Mouse (Mus musculus) midbrain, embryonic 13.5 days (tissue): ENCODE results near the gene Oat. TPM values are rescaled to one million over a fixed set of nuclear protein-coding genes. Genes with fewer than 3 reads are reported as not detected.

ENCODE experiments used
- ATAC-seq: fragments of 200-750 bp; cut with Nextera tagmentation; 2 replicates; pipeline ENCODE4 v1.8.0; 2017; ENCODE audit warnings: mild to moderate bottlenecking, moderate TSS enrichment, moderate library complexity
- H3K27ac ChIP-seq: fragments of 300-500 bp; sonication (generic); 2 replicates; pipeline ENCODE4 v1.5.1; 2015; ENCODE audit warnings: inconsistent platforms, mild to moderate bottlenecking, moderate library complexity
- H3K27me3 ChIP-seq: fragments of 300-500 bp; sonication (generic); 2 replicates; pipeline ENCODE4 v1.6.1; 2015; ENCODE audit warnings: mild to moderate bottlenecking, inconsistent platforms
- H3K36me3 ChIP-seq: fragments of 300-500 bp; sonication (generic); 2 replicates; pipeline ENCODE4 v1.6.1; 2015; ENCODE audit warnings: mild to moderate bottlenecking, inconsistent platforms
- H3K4me1 ChIP-seq: fragments of 300-500 bp; sonication (generic); replicated peaks from 2 replicates; pipeline ENCODE4 v1.6.1; 2015; ENCODE audit warnings: inconsistent platforms
- H3K4me2 ChIP-seq: fragments of 300-500 bp; sonication (generic); replicated peaks from 2 replicates; pipeline ENCODE4 v1.6.1; 2015; ENCODE audit warnings: moderate library complexity, mild to moderate bottlenecking, inconsistent platforms
- H3K4me3 ChIP-seq: fragments of 300-500 bp; sonication (generic); replicated peaks from 2 replicates; pipeline ENCODE4 v1.5.1; 2015; ENCODE audit warnings: mild to moderate bottlenecking, inconsistent platforms
- H3K9ac ChIP-seq: fragments of 300-500 bp; sonication (generic); replicated peaks from 2 replicates; pipeline ENCODE4 v1.6.1; 2015; ENCODE audit warnings: mild to moderate bottlenecking, inconsistent platforms
- H3K9me3 ChIP-seq: fragments of 300-500 bp; sonication (generic); 2 replicates; pipeline ENCODE4 v1.6.1; 2016; ENCODE audit warnings: mild to moderate bottlenecking, inconsistent platforms
- WGBS: fragments of 180-500 bp; shearing (Covaris S2); methylation state at CpG from one replicate; pipeline ENCODE4 v1.1.7; 2015; 5-methylcytosine and 5-hydroxymethylcytosine counted together
- polyA plus RNA-seq: library from polyadenylated mRNA; unstranded; fragments of >200 nt; fragmentation: Nextera tagmentation; extraction: Ambion mirVana; gene quantifications from 2 replicates; pipeline ENCODE4 v1.2.1, GENCODE M21; 2015

Oat gene
- polyA plus RNA-seq, 1 experiment from 2014 or later, result 73.0 TPM

DNA sequence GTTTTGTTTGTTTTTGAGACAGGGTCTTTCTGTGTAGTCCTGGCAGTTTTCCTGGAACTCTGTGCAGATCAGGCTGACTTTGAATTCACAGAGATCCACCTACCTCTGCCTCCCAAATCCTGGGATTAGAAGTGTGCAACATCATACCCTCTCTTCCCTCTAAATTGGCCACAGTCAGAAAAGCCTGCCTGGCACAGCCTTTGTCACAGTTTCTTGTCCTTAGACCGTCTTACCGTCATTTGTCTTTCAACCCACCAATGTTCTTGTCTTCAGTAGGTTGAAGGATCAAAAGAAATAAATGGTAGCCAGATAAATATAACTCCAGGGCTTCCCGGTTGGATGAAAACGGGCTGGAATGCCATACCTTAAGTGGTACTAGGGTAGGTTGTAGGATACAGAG, 28.5 kb upstream of the Oat start:
- H3K4me3 ChIP-seq, result no peak overlapping the region
- H3K27me3 ChIP-seq, result peaks cover 80% of the 10 kb centered on the region
- no peaks in the 10 kb centered on the region for H3K9me3 ChIP-seq
- H3K4me1 ChIP-seq, result peaks cover 23% of the 10 kb centered on the region
- no peaks in the 10 kb centered on the region for H3K36me3 ChIP-seq
- H3K9ac ChIP-seq, result no peak overlapping the region
- WGBS, result 88% methylated on average over 4 of the region's 4 CpGs
- no peak overlapping the region for H3K4me2 ChIP-seq
- H3K27ac ChIP-seq, result no peak overlapping the region
- no peak for ATAC-seq

DNA sequence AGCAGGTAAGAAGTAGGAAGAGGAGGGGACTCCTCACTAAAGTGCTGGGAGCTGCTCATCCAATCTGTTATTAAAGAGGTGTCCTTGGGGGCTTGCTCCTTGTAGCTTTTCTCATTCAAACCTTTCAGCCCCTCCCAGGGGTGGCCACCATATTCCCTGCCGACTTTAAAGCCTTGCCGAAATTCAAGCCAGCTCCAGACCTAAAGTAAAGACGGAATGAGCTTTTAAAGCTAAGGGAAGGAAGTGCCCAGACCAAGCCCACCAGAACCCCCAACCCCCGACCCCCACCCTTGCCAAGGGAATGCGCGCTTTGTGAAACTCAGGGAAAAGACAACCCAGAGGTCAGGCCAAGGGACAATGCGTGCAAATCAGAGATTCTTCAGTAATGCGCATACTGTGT, 24.7 kb upstream of the Oat start:
- H3K4me1 ChIP-seq, result peaks cover 49% of the 10 kb centered on the region
- ATAC-seq, result no peak
- WGBS, result 5% methylated on average over 8 of the region's 8 CpGs
- peaks cover 95% of the 10 kb centered on the region for H3K27me3 ChIP-seq
- H3K36me3 ChIP-seq, result no peaks in the 10 kb centered on the region
- no peak overlapping the region for H3K4me2 ChIP-seq
- H3K27ac ChIP-seq, result no peak overlapping the region
- H3K9ac ChIP-seq, result no peak overlapping the region
- H3K9me3 ChIP-seq, result no peaks in the 10 kb centered on the region
- H3K4me3 ChIP-seq, result no peak overlapping the region

DNA sequence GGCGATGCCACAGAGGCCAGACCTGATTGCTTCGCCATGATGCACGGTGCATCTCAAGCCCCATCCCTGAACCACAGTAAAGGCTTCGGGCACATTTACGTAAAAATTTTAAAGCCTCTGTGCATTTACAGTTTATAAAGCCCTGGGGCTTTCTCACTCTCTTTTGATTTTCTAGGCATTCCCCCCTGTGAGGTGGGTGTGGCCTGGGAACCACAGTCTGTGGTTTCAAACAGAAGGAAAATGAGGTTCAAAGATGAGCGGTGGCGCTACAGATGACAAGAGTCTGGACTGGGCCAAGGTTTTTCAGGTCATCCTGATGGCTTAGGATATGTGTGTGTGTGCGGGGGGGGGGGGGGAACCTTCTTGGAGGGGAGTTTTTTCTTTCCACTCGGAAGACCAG, 23.8 kb upstream of the Oat start:
- H3K9ac ChIP-seq, result no peak overlapping the region
- no peak overlapping the region for H3K27ac ChIP-seq
- H3K4me2 ChIP-seq, result peak overlapping the region; percentile 65
- no peaks in the 10 kb centered on the region for H3K9me3 ChIP-seq
- H3K27me3 ChIP-seq, result peaks cover 98% of the 10 kb centered on the region
- peaks cover 49% of the 10 kb centered on the region for H3K4me1 ChIP-seq
- no peak for ATAC-seq
- no peaks in the 10 kb centered on the region for H3K36me3 ChIP-seq
- WGBS, result under 1% methylated on average over 9 of the region's 9 CpGs
- H3K4me3 ChIP-seq, result peak overlapping the region; percentile 36

DNA sequence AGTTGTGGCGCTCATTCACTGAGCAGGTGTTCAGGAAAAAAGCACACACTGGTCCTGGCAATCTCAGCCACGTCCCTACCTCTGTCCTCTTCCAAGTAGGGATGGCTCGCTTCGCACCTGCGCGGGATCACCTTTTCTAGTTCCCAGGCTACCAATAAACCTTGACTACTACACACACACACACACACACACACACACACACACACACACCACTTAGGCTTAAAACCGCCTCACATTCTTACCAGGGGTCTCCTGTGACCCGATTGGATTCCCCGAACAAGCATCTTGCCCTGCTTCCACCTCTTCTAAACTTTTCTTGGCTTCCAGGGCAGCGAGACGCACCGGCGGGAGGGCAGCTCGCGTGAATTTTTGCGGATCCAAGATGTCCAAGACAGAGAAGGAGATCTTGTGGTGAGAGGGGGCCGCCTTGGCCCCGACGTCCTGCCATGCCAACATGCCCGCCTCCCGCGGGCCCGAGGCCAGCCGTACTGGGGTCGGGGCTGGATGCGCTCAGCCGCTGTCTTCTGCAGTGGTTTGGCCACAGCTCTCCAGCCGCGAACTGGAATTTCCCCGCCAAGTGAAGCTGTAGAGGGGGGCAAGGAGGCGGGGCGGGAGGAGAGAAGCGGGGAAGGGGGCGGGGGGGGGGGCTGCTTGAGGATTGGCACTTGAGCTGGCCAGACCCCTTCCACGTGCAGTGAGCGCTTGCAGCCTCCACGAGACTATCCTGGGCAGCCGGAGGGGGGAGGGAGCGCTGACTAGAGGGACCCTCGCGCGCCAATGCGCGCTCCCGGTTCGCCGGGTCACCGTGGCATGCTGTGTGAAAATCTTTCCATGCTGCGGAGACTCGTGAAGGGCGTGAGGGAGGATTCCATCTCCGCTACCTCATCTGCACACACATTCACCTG, 23.1 kb upstream of the Oat start, which contains the start of gene Nkx1-2:
Gene Nkx1-2 (minus strand): TSS at position 567 of the 905 bp plus-strand sequence.
- H3K9ac ChIP-seq, result no peak within 1 kb of the TSS; the same call in 1 of the 2 replicates

DNA sequence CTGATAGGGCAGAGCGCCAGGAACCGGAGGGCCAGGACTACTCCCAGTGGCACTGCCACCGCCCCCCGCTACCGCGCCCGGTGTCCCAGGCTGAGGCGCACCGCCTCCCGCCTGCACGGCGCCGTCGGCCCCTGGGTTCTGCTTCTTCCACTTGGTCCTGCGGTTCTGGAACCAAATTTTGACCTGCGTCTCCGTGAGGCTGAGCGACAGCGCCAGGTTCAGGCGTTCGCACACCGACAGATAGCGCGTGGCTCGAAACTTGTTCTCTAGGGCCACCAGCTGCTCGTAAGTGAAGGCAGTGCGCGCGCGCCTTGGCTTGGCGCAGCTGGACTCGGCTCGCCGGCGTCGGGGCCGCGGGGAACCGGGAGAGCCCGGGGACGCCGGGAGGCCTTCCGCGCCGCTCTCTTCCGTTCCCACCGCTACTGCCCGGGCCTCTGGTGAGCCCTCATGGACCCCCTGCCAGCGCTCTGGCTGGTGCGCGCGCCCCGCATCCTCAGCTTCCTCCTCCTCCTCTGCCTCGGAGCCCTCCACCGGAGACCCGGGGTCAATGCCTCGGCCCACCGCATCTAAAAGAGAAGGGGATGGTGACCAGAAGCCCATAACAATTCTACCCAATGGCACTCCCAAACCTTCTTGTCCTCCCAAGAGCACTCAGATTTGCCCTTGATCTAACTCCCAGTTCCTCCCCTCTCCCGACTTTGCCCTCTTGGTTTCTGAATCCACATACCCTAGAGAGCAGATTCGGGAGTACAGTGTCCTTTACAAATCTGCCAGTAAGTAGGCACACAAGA, 21.2 kb upstream of the Oat start:
- Histone ChIP-seq H3K4me2 (peak overlapping the region; percentile 76), H3K27me3 (peaks cover 86% of the 10 kb centered on the region), H3K4me3 (peak overlapping the region; percentile 45), H3K9me3 (no peaks in the 10 kb centered on the region), H3K4me1 (peaks cover 45% of the 10 kb centered on the region), H3K9ac (peak overlapping the region; percentile 12), H3K27ac (no peak overlapping the region), H3K36me3 (no peaks in the 10 kb centered on the region)
- under 1% methylated on average over 59 of the region's 60 CpGs for WGBS
- ATAC-seq, result peak; percentile 43; the same call in 1 of the 2 replicates

More for the DNA sequence above, 23.1 kb upstream of the Oat start, which contains the start of gene Nkx1-2:
- H3K27ac ChIP-seq, result no peak within 1 kb of the TSS
- H3K4me1 ChIP-seq, result peaks cover 49% of the 10 kb centered on the region
- no peaks in the 10 kb centered on the region for H3K9me3 ChIP-seq
- peak within 1 kb of the TSS; percentile 45 for H3K4me3 ChIP-seq
- no peak for ATAC-seq
- H3K27me3 ChIP-seq, result peaks cover 94% of the 10 kb centered on the region
- under 1% methylated on average over 47 of the region's 52 CpGs for WGBS
- H3K4me2 ChIP-seq, result peak within 1 kb of the TSS; percentile 65
- no peaks in the 10 kb centered on the region for H3K36me3 ChIP-seq

DNA sequence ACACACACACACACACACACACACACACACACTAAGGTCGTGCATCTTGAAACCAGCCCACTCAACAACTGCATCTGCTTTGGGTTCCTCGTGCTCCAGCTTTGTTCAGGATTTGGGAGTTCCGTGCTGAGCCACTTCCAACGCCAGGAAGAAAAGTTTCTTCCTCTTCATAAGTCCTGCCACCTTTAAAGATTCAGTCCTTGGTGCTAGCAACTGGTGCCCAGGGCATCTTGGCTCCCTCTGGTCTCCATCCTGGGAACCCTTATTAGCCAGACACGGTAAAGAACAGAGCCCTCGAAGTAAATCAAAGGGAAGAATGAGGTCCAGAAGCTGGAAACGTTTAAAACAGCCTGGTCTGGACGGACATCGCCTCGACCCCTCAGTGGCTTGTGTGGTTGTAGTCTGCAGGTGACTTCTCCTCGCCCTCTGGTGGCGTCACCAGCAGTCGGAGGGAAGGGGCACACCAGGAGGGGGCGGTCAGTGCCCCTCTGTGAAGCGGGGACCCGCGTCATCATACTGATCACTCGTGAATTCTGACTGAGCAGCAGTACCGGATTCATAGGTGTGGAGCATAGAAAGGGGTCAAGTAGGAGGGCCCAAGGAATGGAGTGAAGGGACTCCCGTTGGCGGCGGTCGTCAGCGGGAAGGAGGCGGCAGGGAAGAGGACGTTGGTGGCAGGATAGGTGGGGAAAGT, 20.5 kb upstream of the Oat start:
- peak overlapping the region; percentile 45 for H3K4me3 ChIP-seq
- WGBS, result 6% methylated on average over 26 of the region's 26 CpGs
- peak overlapping the region; percentile 76 for H3K4me2 ChIP-seq
- no peak overlapping the region for H3K27ac ChIP-seq
- peaks cover 78% of the 10 kb centered on the region for H3K27me3 ChIP-seq
- H3K4me1 ChIP-seq, result peaks cover 39% of the 10 kb centered on the region
- H3K9ac ChIP-seq, result peak overlapping the region; percentile 12
- H3K9me3 ChIP-seq, result no peaks in the 10 kb centered on the region
- H3K36me3 ChIP-seq, result no peaks in the 10 kb centered on the region
- peak; percentile 30; the same call in 1 of the 2 replicates for ATAC-seq

DNA sequence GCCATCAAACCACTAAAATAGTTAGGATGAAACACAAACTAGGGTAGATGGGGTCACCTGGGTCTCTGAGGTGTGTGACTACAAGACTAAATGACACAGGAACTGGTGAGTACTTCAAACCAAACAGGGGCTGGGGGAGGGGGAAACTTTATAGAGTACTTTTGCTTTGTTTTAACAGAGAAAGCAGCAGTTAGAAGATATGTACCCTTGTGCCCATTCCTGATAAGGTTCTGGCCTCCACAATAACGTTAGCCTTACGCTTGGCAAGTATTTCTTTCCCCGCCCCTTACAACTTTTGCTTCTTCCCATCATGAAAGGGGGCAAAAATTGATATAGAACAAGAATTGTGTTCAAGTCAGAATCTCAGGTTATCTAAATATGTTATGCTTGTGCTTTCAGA, 19.6 kb upstream of the Oat start:
- Histone ChIP-seq H3K4me3 (no peak overlapping the region), H3K4me1 (peaks cover 36% of the 10 kb centered on the region), H3K9ac (no peak overlapping the region), H3K36me3 (no peaks in the 10 kb centered on the region), H3K9me3 (no peaks in the 10 kb centered on the region), H3K27ac (no peak overlapping the region), H3K4me2 (no peak overlapping the region), H3K27me3 (peaks cover 69% of the 10 kb centered on the region)
- no peak for ATAC-seq
- WGBS, result 79% methylated on average over 3 of the region's 3 CpGs

DNA sequence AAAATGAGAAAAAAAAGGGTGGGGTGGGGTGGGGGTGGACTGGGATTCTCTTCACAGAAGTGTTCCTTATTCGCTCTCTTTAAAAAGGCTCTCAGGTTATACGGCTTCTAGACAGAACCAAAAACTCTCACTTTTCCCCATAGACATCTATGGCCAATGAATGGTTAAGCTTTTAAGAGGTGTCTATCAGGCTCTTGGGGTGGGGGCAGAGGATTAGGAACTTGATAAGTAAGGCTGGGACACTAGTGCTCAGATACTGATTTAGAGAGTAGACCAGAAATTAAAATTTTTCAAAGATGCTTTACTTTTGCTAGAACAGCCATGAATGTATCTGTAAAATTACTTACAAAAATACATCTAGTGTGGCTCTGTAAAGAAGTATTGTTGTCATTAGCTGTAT, 18.1 kb upstream of the Oat start:
- 95% methylated on average over 2 of the region's 2 CpGs for WGBS
- Histone ChIP-seq H3K4me3 (no peak overlapping the region), H3K36me3 (no peaks in the 10 kb centered on the region), H3K4me1 (peaks cover 21% of the 10 kb centered on the region), H3K4me2 (no peak overlapping the region), H3K9me3 (no peaks in the 10 kb centered on the region), H3K27ac (no peak overlapping the region), H3K27me3 (peaks cover 54% of the 10 kb centered on the region), H3K9ac (no peak overlapping the region)
- no peak for ATAC-seq

DNA sequence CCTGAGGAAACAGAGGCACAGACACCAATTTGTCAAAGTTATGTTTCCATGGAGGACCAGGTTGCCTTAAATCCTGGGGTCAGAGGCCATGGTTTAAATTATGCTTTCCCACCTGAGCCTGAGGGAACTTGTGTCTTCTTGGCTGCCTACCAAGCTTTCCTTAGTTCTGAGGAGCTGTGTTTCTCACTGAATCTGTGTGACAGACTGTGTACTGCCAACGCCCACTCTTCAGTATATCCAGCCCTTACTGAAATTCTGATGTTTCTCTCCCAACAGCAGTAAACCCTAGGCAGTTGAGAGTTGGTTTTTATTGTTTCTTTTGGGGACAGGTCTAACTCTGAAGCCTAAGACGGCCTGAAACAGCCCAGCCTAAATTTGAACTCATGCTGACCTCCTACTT, 17.6 kb upstream of the Oat start:
- no peaks in the 10 kb centered on the region for H3K36me3 ChIP-seq
- no peak for ATAC-seq
- H3K9me3 ChIP-seq, result no peaks in the 10 kb centered on the region
- H3K4me2 ChIP-seq, result no peak overlapping the region
- no peak overlapping the region for H3K4me3 ChIP-seq
- H3K27ac ChIP-seq, result no peak overlapping the region
- peaks cover 49% of the 10 kb centered on the region for H3K27me3 ChIP-seq
- no peak overlapping the region for H3K9ac ChIP-seq
- H3K4me1 ChIP-seq, result peaks cover 18% of the 10 kb centered on the region
- WGBS, result 79% methylated on average over 2 of the region's 2 CpGs

DNA sequence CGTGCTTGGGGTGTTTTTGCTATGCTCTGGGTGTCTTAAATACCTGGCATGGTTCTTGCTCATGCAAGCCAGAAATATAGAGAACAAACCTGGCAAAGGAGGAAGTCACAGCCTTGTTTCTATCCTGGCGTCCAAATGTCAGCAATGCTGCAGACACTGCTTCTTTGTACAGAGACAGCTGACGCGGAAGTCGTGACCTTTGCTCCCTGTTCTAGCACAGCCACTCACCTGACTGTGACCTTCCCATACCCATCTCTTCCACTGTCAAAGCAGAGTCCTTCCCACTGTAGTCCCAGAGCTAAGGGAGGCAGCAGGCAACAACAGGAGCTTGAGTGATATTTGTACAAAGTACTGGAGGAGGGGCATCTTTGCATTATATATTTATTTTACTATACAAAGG, 13.4 kb upstream of the Oat start:
- H3K9ac ChIP-seq, result no peak overlapping the region
- no peaks in the 10 kb centered on the region for H3K4me1 ChIP-seq
- no peaks in the 10 kb centered on the region for H3K36me3 ChIP-seq
- H3K4me3 ChIP-seq, result no peak overlapping the region
- no peak for ATAC-seq
- H3K4me2 ChIP-seq, result no peak overlapping the region
- no peaks in the 10 kb centered on the region for H3K9me3 ChIP-seq
- 64% methylated on average over 5 of the region's 5 CpGs for WGBS
- H3K27ac ChIP-seq, result no peak overlapping the region
- H3K27me3 ChIP-seq, result 0 out of 2 replicates have a peak, but pooled peaks cover 9% of the 10 kb centered on the region

DNA sequence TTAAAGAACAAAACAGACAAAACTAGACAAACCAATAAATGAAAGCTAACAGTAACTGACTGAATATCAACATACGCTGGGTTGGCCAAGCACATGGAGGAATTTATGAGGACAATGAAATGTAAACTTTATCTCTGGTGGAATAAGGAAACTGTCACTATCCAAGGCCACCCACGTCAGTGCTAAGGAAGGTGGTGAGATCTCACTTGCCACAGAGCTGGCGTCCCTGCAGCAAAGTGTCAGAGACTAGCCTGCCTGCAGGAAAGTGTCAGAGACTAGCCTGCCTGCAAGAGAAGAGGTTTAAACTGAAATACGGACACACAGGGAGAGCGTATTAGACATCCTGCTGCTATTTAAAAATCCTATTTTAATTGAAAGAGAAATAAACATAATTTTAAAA, 11.0 kb upstream of the Oat start:
- no peak for ATAC-seq
- no peaks in the 10 kb centered on the region for H3K36me3 ChIP-seq
- H3K4me1 ChIP-seq, result no peaks in the 10 kb centered on the region
- H3K4me3 ChIP-seq, result no peak overlapping the region
- no peak overlapping the region for H3K4me2 ChIP-seq
- H3K27ac ChIP-seq, result no peak overlapping the region
- no peak overlapping the region for H3K9ac ChIP-seq
- H3K27me3 ChIP-seq, result no peaks in the 10 kb centered on the region
- 78% methylated on average over 5 of the region's 5 CpGs for WGBS
- H3K9me3 ChIP-seq, result no peaks in the 10 kb centered on the region
